Mouse (Mus musculus): Measurements from ENCODE around the gene Fam129a.
"Not testable (repeated sequence)": the region's sequence is repeated elsewhere in the genome, so short reads cannot be mapped to it uniquely, and the experiment has no call there.

Fam129a gene

DNA sequence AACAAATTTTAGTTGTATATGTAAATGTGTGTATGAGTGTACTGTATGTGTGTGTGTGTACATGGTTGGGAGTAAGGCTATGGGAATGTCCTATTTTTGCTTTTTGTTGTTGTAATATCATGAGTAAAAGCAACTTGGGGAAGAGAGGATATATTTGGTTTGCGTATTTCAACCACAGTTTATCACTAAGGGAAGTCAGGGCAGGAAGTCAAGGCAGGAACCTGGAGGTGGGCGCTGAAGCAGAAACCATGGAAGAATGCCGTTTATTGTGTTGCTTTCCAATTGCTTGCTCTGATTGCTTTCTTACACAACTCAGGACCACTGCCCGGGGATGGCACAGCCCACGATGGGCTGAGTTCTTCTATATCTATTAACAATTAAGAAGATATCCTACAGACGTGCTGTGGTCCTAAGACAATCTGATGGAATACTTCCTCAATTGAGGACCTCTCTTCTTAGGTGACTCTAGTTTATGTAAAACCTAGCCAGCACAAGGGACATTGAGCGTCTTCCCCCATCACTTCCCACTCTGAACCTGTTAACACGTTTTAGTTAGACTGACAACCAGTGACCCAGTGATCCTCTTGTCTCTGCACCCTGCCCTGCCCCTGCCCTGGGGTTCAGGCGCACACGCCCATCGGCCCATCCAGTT lies 13.7 kb downstream of the Fam129a start:
- DNase-seq, result no peak

DNA sequence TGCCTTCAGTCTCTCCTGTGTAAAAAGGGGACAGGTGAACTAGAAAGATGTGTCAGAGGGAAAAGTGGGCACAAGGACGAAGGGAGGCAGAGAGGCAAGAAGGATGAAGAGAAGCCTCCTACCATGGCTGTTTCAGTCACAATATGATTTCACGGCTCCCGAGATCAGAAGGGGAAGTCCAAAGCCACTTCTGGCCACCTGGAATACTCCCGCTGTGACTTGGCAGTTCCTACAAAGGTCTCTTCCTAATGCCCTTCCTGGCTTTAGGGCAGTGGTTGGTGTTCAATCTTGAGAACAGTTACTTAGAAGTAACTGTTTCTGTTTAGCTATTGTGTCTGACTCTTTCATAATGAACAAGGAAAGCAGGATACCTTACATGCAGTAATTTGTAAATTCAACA lies 14.7 kb downstream of the Fam129a start:
- no peak for DNase-seq

DNA sequence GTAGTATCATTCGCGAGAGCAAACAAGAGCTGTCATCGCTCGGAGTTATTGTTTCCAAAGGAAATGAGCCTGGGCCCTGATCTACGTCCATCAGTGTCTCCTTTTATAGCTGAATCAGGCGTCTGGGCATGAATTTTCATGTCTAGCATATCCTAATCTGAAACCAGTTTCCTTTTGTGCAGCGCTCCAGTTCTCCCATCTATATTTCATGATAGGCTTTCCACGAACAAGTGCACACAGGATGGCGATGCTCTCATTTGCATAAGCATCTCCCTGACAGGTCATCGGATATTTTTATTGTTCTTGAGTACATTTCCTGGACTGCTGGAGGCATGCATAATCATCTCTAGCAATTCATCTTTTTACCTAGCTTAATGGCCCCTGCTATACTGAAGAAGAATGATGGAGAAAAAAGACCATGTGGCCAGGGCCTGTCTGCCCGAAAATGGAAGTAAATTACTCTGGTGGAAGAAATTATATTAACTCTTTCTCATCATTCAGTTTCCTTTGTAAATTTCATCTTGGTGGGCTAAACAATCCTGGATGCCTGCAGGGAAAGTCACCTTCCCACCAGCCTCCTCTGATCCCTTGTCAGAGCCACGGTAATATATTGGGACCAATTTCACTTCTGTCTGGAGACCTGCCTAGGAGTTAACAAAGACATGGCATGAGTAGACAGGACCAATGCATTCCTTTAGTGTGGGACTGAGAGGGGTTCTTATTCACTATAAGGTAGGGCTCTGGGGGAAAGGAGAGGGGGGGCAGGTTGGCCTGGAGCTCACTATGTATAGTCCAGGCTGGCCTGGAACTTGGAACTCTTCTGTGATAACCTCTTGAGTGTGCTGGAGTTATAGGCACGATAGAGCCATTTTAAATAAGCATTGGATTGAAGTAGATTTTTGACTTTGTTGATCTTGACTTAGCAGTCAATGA lies 21.4 kb downstream of the Fam129a start:
- no peak for DNase-seq

DNA sequence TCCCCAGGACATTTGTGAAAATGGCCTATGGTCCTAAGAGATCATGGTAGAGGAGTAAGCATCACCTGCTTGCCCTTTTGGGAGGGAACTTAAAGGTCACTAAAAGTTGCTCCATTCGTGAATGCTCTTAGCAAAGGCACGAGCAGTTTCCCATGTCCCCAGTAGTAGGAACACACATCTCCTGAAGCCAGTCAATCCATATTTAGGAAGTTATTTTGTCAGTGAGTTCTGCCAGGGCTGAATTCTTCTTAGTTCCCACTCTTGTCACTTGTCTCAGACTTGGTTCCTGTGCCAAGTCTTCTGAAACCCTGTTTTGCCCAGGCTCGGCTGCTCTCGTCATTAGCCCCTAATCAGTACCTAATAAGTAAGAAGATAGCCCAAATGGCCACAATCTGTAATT lies 23.9 kb downstream of the Fam129a start:
- DNase-seq, result no peak

DNA sequence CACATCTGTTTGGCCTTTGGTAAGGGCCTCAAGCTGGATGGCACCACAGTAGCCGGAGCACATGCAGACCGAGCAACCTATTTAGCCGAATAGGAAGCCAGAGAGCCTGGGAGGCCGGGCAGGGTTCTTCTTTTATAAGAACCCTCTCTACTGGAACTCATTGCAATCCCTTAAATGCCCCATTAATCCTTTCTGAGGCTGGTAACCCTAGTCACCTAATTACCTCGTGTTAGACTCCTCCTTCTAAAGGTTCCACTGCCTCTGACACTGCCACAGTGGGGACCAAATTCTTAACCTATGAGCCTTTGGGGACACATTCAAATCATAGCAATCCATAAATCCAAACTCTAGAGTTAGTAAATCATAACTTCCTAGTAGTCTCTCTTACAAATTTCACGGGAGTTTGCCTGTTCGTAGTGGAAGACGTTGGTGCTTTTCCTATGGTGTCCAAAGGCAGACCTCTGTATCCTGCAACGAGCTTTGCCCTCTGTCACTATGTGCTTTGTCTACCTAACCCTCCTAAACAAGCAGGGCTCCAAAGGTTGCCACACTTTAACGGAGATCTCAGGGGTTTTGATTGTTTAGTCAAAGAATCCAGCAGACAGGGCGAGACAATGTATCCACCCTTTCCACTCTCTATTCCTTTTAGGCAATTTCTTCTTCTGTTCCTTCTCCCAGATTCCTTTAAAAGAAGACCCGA lies 24.8 kb downstream of the Fam129a start:
- no peak for DNase-seq

DNA sequence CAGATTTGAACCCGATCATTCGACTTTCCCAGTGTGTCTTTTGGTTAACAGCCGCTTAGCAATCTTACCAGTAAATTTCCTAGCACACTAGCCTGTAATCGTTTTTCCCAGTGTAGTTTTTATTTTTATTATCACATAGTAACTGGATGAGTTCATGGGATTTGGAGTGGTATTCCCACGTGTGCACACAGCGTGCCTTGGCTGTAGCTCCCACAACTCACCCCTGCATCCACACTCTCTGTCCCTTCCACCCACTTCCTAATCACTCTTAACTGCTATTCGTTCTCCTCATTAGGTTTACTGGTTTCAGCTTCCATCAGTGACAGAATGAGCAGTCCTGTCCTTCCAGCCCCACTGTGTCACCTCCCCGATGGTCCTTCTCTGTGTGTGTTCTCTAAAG lies 25.6 kb downstream of the Fam129a start:
- no peak for DNase-seq

DNA sequence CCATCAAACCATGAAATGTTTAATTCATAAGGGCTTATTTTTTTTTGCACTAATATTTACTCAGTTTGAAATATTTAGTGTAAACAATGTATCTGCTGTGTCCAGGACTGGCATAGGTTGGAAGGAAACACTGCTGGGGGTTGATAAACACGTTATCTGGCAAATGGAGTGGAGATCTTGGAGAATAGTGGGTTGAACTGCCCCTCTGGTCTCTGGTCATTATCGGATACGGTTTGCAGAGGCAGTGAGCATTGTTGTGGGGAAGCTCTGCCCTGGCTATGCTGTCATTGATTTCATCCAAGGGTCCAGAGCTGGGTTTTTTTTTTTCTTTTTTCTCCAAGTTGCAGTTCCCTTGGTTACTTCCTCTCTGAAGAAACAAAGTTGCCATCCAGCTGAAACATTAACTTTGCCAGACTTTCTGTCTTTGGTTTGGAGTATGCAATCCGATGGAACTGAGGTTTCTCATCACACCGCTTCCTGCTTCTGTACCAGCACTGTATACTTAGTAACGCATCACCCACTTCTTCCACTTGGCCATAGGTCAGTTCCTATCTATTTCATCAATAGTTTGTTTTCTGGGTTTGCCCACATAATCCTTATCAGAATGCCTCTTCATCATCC lies 26.8 kb downstream of the Fam129a start:
- no peak for DNase-seq

DNA sequence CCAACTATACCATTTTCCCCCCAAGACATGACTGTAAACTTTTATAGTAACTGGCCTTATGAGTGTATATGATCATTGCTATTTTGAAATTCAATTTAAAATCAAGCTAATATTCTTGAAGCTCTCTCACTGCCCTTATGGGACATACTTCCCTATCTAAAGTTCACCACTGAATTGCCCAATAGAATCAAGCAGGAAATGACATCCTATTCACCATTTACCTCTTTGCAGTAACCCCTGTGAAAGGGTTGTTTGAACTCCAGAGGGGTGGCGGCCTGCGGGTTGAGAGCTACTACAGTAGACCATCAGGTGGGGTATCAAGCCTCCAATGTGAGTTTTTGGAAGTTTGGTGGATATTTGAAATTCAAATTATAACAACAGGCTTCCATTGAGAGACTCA lies 27.9 kb downstream of the Fam129a start:
- DNase-seq, result no peak

DNA sequence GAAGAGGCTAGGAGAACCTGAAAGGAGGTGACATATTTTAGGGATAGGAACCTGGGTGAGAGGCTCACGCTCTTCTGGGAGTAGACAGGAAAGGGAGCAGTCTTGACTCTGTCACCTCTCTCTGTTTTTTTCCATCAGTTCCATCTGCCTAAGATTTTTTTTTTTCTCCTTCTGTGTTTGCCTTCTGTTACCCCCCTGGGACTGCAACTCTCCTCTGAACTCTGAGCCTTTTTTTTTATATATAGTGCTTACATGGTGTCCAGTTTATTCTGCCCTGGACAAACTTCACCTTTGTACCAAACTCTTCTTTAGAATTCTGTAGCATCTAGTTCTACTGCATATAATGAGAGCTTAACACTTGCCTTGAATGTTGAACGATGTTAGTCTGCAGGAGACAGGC lies 33.3 kb downstream of the Fam129a start:
- no peak for DNase-seq

DNA sequence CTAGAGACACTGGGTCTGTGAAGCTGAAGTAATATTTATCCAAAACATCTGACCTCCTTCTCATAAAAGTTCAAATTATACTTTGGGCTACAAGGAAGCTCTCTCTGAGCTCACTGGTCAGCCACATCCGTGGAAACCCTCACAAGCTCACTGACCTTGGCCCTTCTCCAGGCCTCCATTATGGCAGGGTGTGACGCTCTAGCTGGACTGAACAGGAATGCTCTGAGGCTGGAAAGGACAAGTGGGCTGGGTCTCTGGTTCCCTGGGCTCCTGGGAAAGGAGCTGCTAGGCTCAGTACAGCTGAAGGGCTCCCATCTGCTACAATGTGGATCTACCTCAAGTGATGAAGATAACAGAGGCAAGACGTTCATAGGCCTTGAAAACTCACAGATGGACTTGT lies 37.0 kb downstream of the Fam129a start:
- DNase-seq, result not testable (repeated sequence)

DNA sequence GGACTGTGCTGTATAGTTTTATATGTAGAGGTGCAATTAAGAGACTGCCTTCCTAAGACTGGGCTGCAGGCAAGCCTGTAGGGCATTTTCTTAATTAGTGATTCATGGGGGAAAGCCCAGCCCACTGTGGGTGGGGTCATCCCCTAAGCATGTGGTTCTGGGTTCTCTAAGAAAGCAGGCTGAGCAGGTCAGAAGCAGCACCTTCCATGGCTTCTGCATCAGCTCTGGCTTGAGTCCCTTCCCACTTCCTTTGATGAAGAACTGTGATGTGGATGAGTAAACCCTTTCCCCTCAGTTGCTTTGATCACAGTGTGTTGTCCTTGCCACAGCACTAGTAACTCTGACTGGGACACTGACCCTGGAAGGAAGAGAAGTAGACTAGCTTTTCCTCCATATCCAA lies 39.6 kb downstream of the Fam129a start:
- DNase-seq, result no peak

DNA sequence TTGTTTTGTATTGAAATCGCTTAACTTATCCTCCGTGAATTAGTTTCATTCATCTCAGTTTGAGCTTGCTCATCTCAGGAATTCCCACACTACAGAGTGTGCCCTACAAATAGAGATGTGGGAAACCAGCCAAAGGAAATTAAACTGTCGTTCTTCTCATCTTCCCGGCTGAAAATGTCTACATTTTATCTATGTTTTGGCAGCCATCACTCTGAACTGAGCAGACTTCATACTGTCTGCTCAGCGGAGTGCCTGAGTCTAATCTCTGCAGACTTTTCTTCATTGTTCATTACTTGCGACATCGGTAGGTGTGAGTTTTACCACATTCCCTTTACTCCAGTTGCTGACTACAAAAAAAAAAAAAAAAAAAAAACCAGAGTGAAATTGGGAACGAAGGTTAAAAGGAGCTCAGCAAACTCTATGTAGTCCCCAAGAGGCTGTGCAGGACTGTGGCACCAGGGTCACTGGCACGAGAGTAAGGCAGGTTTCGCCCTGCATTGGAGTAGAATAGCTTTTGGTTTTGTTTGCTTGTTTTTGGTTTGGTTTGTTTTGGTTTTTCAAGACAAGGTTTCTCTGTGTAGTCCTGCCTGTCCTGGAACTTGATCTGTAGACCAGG lies 43.4 kb downstream of the Fam129a start:
- no peak for DNase-seq

DNA sequence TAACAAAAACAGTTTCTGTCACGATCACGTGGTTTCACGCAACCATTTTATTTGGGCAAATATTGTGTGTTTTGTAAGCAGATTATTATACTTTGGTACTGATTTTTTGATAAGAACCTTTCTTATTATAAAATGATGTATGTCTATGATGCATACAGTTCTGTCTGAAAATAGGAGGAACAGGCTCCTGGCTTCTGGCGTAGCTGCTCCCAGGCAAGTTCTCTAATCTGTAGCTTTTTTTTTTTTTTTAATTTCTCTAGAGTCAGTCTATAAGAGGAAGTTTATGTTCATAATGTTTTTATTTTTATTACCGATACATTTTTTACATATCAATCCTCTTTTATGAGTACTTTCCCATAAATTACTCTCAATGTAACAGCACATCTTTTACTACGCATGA lies 44.6 kb downstream of the Fam129a start:
- no peak for DNase-seq

DNA sequence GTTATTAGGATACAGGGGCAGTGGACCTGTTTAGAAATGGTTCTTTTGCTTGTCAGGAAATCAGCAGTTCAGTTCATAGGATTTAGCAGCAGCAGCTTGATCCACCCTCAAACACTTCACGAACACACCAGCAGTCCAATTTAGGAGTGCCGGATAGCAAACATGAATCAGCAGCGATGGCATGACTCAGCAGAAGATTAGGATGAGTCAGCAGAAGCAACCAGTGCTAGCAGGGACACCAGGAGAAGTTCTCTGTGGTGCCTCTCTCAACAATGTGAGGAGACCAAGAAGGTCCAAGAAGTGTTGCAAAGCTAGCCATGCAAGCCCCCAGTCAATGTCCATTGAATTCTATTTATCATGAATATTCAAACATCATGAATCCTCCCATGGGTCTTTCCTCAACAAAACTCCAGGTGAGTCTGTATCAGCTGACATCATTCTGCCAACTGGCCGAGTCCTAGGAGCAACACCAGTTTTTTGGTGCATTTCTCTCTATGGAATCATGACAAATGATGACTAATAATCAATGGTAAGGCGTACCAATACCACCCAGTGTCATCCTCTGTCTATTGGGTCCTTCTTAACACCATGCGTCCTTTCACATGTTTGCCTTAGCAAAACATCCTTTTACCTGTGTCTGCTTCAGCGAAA lies 45.7 kb downstream of the Fam129a start:
- no peak for DNase-seq

DNA sequence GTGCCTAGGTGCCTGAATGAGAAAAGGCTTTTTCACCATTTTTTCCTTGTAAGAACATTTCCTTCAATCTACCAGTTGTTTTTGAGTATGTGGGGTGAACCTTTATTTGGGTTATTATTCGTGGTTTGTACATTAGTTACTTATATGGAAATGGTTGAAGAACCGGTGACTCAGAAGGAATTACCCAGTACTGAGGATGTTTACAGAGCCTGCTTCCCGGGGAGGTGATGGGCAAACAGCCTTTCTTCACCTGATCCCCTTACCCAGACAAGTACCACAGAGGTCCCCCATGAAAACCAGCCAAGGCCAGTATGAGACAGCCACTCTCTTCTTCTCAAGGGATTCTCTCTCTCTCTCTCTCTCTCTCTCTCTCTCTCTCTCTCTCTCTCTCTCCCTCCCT lies 47.3 kb downstream of the Fam129a start:
- no peak for DNase-seq

DNA sequence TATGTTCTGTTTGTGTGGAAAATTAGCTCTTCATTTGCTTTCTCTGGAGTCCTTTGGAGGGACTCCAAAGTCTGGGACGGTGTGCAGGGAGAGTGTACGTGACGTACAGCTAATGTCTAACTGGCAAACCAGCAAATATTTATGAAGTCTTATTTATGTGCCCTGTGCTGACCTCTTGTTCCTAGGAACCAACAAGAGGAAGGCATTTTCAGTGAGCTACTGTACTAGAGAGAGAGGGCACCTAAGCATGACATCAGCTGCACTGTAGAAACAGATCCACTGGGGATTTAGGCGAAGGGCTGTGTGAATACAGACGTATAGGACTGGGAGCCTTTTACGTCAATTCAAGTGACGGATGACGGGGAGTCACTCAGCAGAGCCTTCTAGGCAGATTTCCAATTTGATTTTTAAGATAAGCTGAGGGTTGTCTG lies 48.3 kb downstream of the Fam129a start:
- no peak for DNase-seq

DNA sequence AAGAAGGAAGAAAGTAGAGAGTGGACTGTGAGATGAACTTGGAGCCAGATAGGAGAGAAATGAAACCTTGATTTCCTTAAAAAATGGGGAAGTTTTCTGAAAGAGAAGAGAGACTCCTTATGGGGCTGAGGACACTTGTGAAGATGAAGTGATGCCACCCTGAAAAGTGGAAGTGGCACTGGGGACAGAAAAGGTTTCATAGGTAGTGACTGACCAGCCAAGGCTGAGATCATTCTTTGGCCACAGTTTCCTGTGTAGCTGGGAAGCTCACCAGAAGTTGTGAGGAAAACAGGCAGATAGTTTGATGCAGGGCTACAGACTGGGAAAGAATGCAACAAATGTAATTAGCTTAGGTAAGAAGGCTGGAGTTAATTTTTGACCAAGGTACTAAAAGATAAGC lies 49.7 kb downstream of the Fam129a start:
- no peak for DNase-seq

DNA sequence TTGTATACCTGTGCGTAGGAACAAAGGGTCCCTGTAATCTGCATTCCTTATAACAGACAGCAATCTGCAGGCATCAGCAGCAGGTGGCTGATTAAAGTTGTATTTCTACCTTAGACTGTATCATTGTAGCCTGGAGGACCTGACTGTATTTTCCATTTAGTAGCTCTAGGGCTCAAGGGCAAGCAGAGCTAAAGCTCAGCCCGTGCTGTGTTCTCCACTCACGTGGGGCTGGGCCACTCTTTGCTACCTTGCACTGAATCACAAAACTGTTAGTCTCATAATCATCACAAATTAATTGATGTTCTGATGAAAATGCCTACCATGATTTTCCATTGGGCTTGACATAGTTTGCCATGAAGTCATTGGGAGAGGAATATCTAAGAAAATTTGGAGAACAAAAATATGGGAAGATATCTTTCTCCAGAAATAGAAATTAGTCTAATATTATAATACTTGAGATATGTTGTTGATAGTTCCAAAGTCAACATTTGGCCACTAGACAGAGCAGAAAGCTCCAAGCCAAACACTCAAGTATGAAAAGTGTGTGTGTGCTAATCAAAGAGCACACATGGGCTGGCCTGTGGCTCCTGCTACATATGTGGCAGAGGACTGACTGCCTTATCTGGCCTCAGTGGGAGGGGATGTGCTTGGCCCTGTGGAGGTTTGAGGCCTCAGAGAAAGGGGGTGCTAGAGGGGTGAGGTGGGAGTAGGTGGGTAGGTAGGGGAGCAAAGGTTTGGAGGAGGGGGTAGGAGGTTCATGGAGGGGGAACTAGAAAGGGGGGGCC lies 53.6 kb downstream of the Fam129a start:
- DNase-seq, result no peak

DNA sequence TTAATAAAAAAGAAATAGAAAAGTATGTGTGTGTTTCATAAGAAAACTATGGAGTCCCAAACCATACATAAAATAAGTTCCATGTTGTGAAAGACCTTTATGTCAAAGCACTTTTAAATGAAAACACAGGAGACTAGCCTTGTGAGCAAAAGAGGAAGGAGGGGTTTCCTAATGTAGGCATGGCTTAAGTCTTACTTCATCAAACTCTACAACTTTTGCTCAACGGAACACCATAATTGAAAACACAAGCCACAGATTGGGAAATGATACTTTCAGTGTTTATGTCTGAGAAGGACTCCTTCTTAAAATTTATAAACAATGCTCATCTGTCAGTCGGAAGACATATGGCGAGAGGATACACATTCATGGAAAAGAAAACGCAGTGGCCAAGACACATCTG lies 54.3 kb downstream of the Fam129a start:
- no peak for DNase-seq

DNA sequence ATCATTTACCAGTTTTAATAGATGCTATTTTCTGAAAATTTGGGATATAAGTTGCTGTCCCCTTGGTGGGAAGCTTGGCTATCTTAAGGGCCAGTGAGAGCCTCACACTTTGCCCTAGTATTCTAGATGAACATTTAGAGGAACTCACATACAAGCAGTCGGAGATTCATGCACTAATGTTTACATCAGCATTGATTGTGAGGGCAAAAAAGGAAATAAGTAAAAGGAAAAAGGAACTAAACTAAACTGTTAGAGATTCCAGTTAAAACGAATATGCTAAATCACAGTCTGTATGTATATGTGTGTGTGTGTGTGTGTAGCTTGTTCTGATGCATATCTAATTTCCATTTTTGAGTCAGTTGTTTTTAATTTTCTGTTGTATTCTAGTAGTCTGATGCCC lies 54.7 kb downstream of the Fam129a start:
- DNase-seq, result no peak

DNA sequence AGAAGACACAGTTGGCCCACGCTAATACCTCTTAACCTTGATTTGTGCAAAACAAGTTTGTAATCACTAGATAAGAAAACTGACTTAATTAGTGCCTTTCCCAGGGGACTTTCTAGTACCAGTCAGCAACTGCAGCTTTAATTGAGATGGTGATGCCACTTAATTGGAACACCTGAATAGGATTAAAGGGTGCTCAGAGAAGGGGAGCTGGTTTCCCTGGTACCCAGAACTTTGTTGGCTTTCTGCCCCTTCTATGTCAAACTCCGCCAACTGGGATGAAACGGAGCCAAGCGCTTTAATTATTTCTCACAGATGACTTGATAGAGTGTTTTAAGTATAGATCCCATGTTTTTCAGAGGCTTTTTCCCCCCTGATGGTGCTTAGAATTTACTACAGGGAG lies 55.6 kb downstream of the Fam129a start:
- DNase-seq, result no peak

DNA sequence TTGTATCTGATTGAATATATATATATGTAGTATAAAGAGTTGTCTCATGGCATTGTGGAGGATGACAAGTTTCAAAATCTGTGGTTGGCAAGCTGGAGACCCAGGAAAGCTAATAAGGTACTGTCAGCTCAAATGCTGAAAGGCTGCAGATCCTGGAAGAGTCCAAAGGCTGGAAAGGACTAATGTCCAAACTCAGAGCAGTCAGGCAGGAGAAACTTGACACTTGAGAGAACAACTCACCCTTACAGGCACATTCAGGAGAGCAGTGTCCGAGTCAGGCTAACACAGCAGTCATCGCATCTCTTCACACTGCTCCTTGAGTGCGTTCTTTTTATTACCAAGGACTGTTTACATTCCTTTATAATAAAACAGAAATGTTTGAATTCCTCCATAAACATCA lies 56.2 kb downstream of the Fam129a start:
- DNase-seq, result no peak
